Mouse (Mus musculus): ENCODE measurements around the gene Fam131c. TPM values are rescaled to one million over a fixed set of nuclear protein-coding genes. Genes with fewer than 3 reads are reported as not detected.
A peak's percentile ranks its signal among the peaks of the same experiment; 100 is the strongest.

Fam131c gene
- total RNA-seq, 2 experiments from 2014 or later, result 3.4 to 4.7 TPM

GRCm38 (mm10) chr4:141360846-141361245 lies 7.2 kb upstream of the Fam131c start:
- Histone ChIP-seq H3K27ac (no peak overlapping the region), H3K4me3 (no peak overlapping the region)
- TF ChIP-seq CTCF (IDR thresholded peaks at IDR 0.05), result peak; percentile 46
- intact Hi-C loops (cut with DNase I), result no loop called here
- no peak for DNase-seq (ENCODE audit: extremely low spot score in 1 of 2, low spot score in 2 of 2)

GRCm38 (mm10) chr4:141362937-141363548 lies 5.0 kb upstream of the Fam131c start:
- Histone ChIP-seq H3K4me3 (no peak overlapping the region), H3K27ac (no peak overlapping the region)
- DNase-seq (ENCODE audit: extremely low spot score in 1 of 2, low spot score in 2 of 2), result peak; percentile 67 to 75
- intact Hi-C loops (cut with DNase I), result loop anchor here (1.0 to 2.0 kb wide), 3 partner anchors 90 to 221 kb away; no protein-coding TSS in a partner anchor
- peak; percentile 90 for TF ChIP-seq CTCF (IDR thresholded peaks at IDR 0.05)

- H3K27ac ChIP-seq, result no peak overlapping the region
- DNase-seq (ENCODE audit: extremely low spot score in 1 of 2, low spot score in 2 of 2), result no peak
- no peak overlapping the region for H3K4me3 ChIP-seq
- intact Hi-C loops (cut with DNase I), result no loop called here
- TF ChIP-seq CTCF (IDR thresholded peaks at IDR 0.05), result no peak
Observed at GRCm38 (mm10) chr4:141365126-141365525, 2.9 kb upstream of the Fam131c start.

GRCm38 (mm10) chr4:141365876-141366275 lies 2.1 kb upstream of the Fam131c start:
- H3K4me3 ChIP-seq, result no peak overlapping the region
- intact Hi-C loops (cut with DNase I), result no loop called here
- no peak for TF ChIP-seq CTCF (IDR thresholded peaks at IDR 0.05)

GRCm38 (mm10) chr4:141372426-141372825 lies 4.4 kb downstream of the Fam131c start:
- intact Hi-C loops (cut with DNase I), result no loop called here
- no peak for TF ChIP-seq CTCF (IDR thresholded peaks at IDR 0.05)
- H3K4me3 ChIP-seq, result no peak overlapping the region
- no peak overlapping the region for H3K27ac ChIP-seq
- no peak for DNase-seq (ENCODE audit: extremely low spot score in 1 of 2, low spot score in 2 of 2)

More at GRCm38 (mm10) chr4:141365876-141366275, 2.1 kb upstream of the Fam131c start:
- no peak overlapping the region for H3K27ac ChIP-seq
- no peak for DNase-seq (ENCODE audit: extremely low spot score in 1 of 2, low spot score in 2 of 2)

- TF ChIP-seq CTCF (IDR thresholded peaks at IDR 0.05), result no peak
- no peak overlapping the region for H3K4me3 ChIP-seq
- intact Hi-C loops (cut with DNase I), result no loop called here
Observed at GRCm38 (mm10) chr4:141379674-141380073, 11.7 kb downstream of the Fam131c start.

GRCm38 (mm10) chr4:141382406-141382805 lies 14.4 kb downstream of the Fam131c start:
- TF ChIP-seq CTCF (IDR thresholded peaks at IDR 0.05), result no peak
- no peak overlapping the region for H3K27ac ChIP-seq
- no peak for DNase-seq (ENCODE audit: extremely low spot score in 1 of 2, low spot score in 2 of 2)
- no peak overlapping the region for H3K4me3 ChIP-seq
- intact Hi-C loops (cut with DNase I), result no loop called here

More at GRCm38 (mm10) chr4:141379674-141380073, 11.7 kb downstream of the Fam131c start:
- no peak for DNase-seq (ENCODE audit: extremely low spot score in 1 of 2, low spot score in 2 of 2)
- H3K27ac ChIP-seq, result no peak overlapping the region

GRCm38 (mm10) chr4:141385275-141385674 lies 17.3 kb downstream of the Fam131c start:
- no peak for DNase-seq (ENCODE audit: extremely low spot score in 1 of 2, low spot score in 2 of 2)
- peak; percentile 81 for TF ChIP-seq CTCF (IDR thresholded peaks at IDR 0.05)
- Histone ChIP-seq H3K4me3 (no peak overlapping the region), H3K27ac (no peak overlapping the region)
- intact Hi-C loops (cut with DNase I), result loop anchor here (2.0 kb wide), 2 partner anchors 190 to 468 kb away; no protein-coding TSS in a partner anchor

- peak; percentile 10 for TF ChIP-seq CTCF (IDR thresholded peaks at IDR 0.05)
- no peak for DNase-seq (ENCODE audit: extremely low spot score in 1 of 2, low spot score in 2 of 2)
- Histone ChIP-seq H3K27ac (no peak overlapping the region), H3K4me3 (no peak overlapping the region)
- intact Hi-C loops (cut with DNase I), result no loop called here
Observed at GRCm38 (mm10) chr4:141386150-141386549, 18.1 kb downstream of the Fam131c start.

- H3K4me3 ChIP-seq, result no peak overlapping the region
- H3K27ac ChIP-seq, result no peak overlapping the region
- peak; percentile 43 to 77 for DNase-seq (ENCODE audit: extremely low spot score in 1 of 2, low spot score in 2 of 2)
- intact Hi-C loops (cut with DNase I), result no loop called here
- TF ChIP-seq CTCF (IDR thresholded peaks at IDR 0.05), result peak; percentile 87
Observed at GRCm38 (mm10) chr4:141387093-141387784, 19.2 kb downstream of the Fam131c start.

GRCm38 (mm10) chr4:141387933-141388332 lies 19.9 kb downstream of the Fam131c start:
- no peak for DNase-seq (ENCODE audit: extremely low spot score in 1 of 2, low spot score in 2 of 2)
- intact Hi-C loops (cut with DNase I), result no loop called here
- TF ChIP-seq CTCF (IDR thresholded peaks at IDR 0.05), result no peak
- H3K4me3 ChIP-seq, result no peak overlapping the region
- H3K27ac ChIP-seq, result no peak overlapping the region

GRCm38 (mm10) chr4:141389366-141390150 lies 21.5 kb downstream of the Fam131c start:
- no peak overlapping the region for H3K27ac ChIP-seq
- intact Hi-C loops (cut with DNase I), result no loop called here
- DNase-seq (ENCODE audit: extremely low spot score in 1 of 2, low spot score in 2 of 2), result no peak
- H3K4me3 ChIP-seq, result no peak overlapping the region
- no peak for TF ChIP-seq CTCF (IDR thresholded peaks at IDR 0.05)

Measured in left cerebral cortex, adult 2 months (tissue).